Mouse (Mus musculus): ENCODE data around the gene Kctd20.
A peak's percentile ranks its signal among the peaks of the same experiment; 100 is the strongest.

Gene Kctd20

GRCm38 (mm10) chr17:28951831-28952799 lies at the start of gene Kctd20:
Gene Kctd20 (plus strand): TSS chr17:28951950.
- peak; percentile 92 for DNase-seq (ENCODE audit: low read depth, low spot score)

DNA sequence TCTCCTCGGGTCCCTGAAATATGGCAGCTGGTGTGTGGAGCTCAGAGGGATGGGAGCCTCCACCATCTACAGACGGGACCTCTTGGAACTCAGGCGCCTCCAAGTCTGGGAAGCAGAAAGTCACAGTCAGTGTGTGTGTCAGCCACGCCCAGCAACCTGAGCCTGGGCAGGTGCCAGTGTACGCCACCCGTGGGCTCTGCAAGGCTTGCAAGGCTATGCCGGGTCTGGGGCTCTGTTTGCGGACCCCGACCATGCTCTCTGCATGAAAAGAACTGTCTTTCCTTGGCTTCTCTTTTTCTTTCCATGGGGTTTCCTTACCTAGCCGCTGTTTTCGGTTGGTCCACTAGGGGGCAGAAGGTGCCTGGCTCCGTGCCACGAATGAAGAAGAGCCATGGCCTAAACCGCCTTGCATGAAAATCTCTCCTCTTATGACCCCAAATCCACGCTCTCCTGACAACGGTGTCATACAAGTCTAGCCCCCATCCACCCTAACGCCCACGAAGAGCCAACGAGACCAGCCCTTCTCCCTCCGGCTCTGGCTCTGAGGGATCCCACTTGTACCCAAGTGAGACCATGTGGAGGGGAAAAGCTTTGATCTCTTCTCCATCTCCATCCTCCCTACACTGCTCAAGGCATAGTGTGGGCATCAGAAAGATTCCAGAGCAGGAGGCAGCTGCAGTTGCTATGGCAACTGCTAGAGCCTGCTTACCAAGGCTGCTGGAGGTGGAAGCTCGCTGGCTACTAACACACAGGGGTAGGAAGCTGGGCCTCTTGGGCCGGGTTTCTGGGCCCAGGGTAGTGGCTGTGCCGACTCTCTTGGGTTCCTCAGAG lies 47.0 kb upstream of the Kctd20 start:
- DNase-seq (ENCODE audit: low read depth, low spot score): peak; percentile 85

GRCm38 (mm10) chr17:28905377-28905916 lies 46.3 kb upstream of the Kctd20 start:
- DNase-seq (ENCODE audit: low read depth, low spot score): no peak

DNA sequence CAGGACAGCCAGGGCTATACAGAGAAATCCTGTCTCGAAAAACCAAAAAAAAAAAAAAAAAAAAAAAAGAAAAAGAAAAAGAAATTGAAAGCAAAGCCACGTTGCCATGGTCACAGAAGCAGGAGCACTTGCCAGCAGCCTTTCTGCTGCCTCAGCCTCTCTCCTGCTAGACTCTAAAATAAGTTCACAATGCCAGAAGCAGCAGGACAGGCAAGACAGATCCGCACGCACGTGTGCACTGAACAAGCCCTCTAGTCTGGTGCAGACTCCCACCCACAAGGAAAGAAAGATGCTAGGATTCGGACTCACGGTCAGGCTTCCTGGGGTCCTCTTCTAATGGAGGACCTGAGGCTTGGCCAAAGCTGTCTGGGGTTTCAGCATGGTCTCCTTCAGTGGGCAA lies 43.8 kb upstream of the Kctd20 start:
- peak; percentile 75 for DNase-seq (ENCODE audit: low read depth, low spot score)

- DNase-seq (ENCODE audit: low read depth, low spot score): peak; percentile 81
These were observed 42.4 kb upstream of the Kctd20 start for GRCm38 (mm10) chr17:28909252-28909941.

GRCm38 (mm10) chr17:28910139-28910538 lies 41.6 kb upstream of the Kctd20 start:
- DNase-seq (ENCODE audit: low read depth, low spot score): peak; percentile 50

DNA sequence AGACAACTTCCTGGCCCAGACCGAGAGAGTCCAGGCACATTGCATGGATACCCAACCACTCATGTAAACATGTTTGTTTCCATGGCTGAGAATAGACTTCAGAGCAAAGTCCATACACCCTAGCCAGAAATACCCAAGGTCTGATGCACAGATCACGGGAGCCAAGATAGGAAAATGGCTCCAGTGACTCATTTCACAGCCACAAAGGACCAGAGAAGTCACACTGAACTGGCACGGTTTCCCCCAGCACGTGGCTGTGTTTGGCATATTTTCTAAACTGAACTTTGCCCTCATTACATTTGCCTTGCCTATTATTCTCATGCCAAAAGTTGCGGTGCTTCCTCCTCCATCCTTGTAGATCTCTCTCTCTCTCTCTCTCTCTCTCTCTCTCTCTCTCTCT lies 38.5 kb upstream of the Kctd20 start:
- no peak for DNase-seq (ENCODE audit: low read depth, low spot score)

DNA sequence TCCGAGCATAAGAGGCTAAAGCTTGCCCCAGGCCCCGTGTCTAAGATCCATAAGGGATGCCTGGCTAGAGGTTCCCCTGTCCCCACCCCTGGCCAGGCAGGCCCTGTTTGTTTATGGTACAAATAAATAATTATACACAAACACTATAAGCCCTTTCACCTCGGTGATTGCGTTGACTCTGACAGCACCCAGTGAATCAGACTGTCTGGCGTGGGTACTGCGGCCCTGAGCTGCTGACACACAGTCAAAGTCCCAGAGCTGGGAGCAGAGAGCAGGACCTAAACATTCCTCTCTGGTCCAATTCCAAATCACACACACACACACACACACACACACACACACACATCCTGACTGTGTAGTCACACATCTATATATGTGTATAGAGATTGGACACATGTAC lies 37.8 kb upstream of the Kctd20 start:
- DNase-seq (ENCODE audit: low read depth, low spot score): no peak

DNA sequence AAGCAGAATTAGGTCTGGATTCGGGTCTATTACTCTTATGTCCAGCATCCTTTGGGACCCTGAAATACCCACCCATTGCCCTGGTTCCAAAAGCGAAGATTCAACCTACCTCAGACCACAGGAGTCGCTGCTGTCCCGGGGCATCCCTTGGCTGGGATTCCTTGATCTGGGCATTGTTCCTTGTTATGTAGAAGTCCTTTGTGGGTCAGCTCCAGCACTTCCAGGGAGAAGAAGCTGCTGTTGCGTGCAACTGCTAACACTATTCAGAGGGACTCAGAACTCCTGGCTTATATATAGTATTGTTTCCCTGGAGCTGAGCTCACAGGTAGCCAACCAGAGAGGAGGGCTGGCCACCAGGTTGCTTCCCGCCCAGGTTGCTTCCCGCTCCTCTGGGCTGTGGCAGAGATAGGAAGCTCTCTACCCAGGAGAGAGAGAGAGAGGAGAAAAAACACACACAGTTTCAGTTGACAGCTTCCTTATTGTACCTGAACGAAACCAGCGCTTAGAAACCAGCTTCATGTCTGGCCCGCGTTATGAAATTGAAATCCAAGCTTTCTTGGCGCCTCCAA lies 36.6 kb upstream of the Kctd20 start, which contains the start of gene 4930539E08Rik:
Gene 4930539E08Rik, minus strand, starts transcription at position 265 of the 569 bp plus-strand sequence.
- DNase-seq (ENCODE audit: low read depth, low spot score): no peak

DNA sequence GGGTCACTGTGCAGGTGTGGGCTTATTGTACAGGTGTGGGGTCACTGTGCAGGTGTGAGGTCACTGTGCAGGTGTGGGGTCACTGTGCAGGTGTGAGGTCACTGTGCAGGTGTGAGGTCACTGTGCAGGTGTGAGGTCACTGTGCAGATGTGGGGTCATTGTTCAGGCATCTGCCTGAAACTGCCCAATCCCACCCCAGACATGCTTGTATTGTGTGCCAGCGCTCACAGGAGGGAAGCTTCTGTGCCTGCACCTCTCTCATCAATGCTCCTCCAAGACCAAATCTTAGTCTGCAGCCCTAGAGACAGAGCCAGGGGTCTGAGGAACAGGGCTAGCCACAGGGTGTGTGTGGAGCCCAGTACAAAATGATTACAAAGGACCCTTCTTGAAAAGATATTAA lies 35.2 kb upstream of the Kctd20 start:
- no peak for DNase-seq (ENCODE audit: low read depth, low spot score)

- DNase-seq (ENCODE audit: low read depth, low spot score): no peak
These were observed 30.7 kb upstream of the Kctd20 start for GRCm38 (mm10) chr17:28921086-28921485.

DNA sequence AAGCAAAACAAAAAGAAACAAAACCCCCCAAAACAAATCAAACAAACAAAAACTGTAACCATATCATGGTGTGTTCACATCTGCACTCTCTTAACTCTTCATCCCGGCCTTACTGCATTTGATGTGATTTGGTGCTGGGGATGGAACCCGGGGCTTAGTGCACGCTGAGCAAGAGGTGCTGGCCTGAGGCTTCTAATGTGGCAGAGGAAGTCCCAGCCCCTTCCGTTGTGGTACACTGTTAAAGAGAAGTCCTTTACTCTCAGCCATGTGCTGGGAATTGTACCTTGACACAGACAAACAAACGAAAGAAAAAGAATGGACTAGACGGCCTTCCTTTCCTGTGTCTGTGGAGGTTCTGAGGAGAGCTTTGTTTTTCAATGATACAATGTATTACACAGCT lies 29.7 kb upstream of the Kctd20 start:
- no peak for DNase-seq (ENCODE audit: low read depth, low spot score)

DNA sequence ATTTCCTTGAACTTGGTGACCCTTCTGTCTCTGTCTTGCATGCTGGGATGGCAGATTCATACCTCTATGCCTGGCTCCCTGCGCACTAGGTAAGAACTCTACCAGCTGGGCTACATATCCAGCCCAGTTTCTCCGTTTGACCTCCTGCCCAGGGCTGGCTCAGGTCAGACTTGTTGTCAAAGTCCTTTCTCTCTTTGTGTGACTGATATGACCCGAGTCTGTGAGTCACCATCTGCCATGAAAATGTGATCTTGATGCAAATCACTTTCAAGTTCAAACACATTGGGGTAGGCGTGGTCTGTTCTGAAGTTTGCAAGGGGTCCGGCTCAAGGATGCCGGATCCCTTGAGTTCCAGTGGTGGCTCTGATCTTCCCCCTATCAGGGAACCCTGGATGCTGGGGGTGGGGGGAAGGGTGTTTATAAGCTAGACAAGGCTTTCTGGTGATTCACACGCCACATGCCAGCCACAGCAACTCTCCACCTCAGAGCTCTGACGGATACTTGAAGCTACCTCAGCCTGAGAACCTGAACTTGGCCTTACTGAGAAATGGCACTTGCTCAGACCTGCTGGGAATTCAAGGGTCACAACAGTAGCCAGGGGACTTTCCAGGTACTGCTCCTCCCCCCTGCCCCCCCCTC lies 26.7 kb upstream of the Kctd20 start:
- DNase-seq (ENCODE audit: low read depth, low spot score): no peak

GRCm38 (mm10) chr17:28926380-28926779 lies 25.4 kb upstream of the Kctd20 start:
- peak; percentile 85 for DNase-seq (ENCODE audit: low read depth, low spot score)

GRCm38 (mm10) chr17:28926866-28927635 lies 24.7 kb upstream of the Kctd20 start:
- peak; percentile 82 for DNase-seq (ENCODE audit: low read depth, low spot score)

DNA sequence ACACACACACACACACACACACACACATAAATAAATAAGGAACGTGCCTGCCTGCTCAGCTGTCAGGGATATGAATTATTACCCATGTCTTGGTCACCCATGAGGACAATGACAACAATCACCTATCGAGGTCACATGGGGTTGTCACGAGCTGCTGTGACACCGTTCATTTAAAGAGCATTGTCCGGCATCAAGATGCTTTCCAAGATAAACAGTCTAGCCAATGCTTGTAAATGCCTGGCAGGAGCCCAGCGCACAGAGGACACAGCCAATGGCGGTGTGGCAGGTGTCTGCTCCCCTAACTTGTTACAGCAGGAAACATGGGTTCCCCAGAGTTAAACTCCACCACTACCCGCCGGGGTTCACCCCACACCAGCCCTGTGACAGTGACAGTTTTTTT lies 23.7 kb upstream of the Kctd20 start:
- DNase-seq (ENCODE audit: low read depth, low spot score): no peak

DNA sequence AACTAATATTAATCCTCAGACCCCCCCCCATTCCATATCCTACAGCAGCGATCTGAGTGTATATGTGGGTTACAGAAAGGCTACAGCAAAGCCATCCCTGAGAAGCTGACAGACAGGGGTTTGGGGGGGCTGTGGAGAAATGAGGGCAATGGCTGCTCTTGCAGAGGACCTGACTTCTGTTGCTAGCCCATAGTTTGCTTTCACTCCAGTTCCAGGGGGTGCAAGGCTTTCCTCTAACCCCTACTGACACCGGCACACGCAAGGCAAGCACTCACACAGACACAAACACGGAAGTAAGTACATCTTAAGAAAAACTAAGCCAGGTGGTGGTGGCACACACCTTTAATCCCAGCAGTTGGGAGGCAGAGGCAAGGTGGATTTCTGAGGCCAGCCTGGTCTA lies 22.4 kb upstream of the Kctd20 start:
- DNase-seq (ENCODE audit: low read depth, low spot score): no peak

DNA sequence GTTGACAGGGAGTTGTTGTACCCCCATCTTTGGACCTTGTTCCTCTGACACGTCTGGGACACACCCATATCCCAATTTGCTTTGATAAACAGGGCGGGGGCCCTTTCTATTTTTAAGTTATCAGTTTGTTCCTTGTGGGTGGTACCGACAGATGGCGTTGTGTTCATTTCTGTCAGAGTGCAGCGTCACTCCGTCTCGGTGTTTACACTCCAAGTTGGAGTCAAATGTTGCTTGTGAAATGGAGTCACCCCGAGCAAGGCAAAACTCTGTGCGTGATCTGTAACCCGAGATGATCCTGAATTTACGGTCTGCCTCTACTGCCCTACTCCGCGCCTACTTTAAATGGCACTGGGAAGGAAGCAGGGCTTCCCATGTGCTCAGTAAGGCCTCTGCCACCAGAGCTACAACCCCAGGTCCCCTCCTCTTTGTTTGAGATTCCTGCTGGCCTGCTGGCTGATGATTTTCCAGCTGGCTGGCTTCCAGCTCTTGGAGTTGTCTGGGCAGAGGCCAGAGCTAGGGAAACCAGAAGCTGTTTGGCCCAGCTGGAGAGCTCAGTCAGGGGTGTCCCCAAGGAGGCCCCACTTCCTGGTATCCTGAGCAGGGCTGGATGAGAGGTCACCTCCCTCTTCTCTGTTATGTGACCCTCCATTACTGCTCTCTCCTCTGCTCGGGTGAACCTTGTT lies 21.2 kb upstream of the Kctd20 start:
- DNase-seq (ENCODE audit: low read depth, low spot score): no peak

Data from CD4-positive, CD25-positive, alpha-beta regulatory T cell, adult 2 months (primary cell).